Mouse (Mus musculus) WW6 (cell line): ENCODE measurements around the gene Cadps.

Experiments
- DNase-seq: peaks from one replicate; pipeline ENCODE4 v3.0.0-alpha.2; 2013; ENCODE audit warnings: low read depth, low spot score

The Cadps gene

DNA sequence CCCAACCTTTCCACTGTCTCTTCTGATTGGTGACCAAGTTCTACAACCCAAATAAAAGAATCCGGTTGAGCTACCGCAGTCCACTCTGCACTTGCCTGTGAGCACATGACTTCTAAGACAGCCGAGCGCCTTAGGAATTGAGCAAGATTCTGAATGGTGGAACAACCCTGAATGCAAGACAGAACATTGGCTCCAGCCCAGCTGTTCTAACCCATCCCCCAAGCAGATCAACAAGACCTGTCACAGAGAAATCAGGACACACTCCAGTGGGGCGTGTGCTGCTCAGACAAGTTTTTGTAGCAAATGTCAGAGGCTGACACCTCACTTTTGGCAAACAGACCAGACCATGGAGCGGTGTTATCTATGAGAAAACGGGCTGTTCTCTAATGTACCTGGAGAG is 431.7 kb downstream of the Cadps start:
- DNase-seq: no peak

DNA sequence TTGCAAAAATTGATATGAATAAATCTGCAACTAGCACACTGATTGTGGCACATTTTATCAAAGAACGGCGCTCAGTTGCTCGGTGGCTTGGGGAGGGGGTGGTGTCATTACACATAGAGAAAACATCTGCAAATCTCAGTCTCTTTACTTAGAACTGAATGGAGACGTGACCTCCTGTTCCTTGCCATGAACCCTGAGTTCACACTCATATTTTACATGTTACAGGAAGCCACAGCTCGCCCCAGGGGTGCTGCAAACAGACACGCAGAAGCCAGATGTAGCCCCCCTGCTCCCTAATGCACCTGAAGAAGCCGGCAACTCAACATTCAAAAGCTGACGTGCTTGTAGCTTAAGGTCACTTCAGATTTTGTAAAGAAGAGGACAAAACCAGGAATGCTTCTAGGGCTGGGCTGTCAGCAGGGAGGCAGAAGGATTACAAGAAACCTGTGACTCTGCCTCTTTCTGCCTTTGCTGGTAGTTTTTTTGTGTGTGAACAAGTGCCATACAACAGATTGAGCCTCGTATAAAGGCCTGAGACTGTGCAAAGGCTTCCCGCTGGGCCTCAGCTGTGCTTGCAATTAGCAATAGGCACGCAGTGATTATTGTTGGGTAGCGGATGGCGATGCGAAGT is 434.0 kb downstream of the Cadps start:
- DNase-seq: no peak

DNA sequence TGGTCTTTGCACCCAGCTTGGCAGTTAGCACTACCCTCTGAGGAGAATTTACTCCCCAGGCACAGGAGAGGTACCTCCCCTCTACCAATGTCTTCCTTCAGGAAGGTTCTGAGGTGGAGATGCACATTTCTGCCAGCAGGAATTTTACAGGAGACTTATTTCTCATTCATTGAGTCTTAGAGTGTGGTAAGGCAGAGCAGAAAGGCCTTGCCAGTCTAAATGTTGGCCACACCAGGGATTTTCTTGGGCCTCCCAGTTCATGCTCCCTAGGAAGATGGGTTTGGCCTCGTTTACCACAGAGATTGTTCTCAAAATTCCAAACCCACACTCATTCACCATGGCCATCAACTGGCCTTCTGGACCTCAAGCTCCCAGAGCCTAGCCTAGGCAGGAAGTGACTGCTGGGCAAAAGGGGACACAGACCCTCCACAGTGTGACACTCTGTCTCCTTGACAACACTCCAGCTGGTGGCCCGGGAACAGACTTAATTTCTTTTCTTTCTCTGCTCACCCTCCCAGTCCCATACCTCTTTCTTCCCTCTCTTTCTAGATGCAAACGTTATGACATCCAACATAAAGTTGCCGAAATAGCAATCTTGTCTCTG is 434.6 kb downstream of the Cadps start:
- no peak for DNase-seq

DNA sequence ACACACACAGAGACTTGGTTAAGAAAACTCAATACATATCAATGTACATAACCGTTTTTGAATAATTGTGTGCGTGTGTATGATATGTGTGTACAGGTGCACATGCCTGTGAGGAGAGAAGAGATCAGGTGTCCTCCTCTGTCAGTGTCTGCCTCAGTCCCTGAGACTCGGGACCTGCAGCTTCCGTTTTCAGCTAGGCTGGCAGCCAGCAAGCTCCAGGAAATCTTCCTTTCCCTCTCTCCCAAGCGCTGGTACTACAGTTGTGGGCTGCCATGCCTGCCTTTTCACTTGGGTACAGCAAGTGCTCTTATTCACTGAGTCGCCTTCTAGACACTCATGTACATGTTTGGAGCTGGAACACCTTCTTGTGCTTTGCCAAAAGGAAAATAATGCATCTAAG is 435.7 kb downstream of the Cadps start:
- DNase-seq: no peak

DNA sequence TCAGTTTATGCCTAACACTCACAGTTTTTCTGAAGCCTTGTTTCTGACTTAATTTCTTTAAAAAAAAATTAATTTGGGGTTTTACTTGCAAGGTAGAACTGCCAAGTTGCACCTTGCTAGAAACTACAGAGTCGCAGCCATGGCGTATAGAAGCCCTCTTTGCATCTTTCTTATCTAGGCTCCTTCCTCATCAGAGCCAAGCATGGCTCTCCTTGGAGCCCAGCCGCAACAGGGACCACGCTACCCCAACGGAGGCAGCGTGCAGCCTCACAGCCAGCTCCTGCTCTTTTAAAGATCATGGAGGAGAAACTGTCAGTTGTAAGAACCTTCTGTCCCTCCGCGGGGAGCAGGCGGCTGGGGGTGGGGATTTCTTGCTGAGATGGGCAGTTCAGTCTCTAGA is 445.0 kb downstream of the Cadps start:
- no peak for DNase-seq

DNA sequence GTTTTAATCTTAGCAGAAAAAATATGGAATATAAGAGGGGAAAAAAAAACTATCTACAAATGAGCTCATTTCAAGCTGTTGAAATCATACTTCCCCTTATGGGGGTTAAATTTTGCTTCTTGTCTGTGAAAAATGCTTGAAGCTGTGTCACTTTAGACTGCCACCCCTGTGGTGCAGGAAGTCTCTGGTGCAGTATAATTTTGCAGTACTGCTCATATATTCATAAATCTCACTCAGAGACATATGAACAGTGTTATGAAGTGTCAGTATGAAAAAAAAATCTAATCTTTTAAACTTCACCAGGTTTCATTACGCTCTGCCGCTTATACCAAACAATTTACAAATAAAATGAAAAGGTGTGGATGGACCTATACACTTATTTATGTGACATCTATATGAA is 445.6 kb downstream of the Cadps start:
- DNase-seq: no peak

DNA sequence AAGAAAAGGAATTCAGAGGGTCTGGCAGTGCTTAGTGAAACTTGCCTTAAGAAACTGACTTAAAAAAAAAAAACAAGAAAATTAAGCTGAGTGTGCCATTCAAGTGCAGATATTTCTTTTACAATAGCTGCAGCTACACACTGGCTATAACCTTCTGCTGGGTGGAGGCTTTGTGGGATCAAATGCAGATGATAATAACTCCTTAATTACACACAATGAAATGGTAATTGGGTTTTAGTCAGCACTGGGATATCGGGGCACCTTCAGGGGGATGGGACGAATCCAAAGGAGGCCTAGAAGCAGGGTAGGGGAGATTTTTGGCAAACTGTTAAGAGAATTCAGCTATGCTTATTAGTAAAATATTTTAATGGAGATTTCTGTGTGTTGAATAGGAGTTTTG is 447.4 kb downstream of the Cadps start:
- DNase-seq: no peak

DNA sequence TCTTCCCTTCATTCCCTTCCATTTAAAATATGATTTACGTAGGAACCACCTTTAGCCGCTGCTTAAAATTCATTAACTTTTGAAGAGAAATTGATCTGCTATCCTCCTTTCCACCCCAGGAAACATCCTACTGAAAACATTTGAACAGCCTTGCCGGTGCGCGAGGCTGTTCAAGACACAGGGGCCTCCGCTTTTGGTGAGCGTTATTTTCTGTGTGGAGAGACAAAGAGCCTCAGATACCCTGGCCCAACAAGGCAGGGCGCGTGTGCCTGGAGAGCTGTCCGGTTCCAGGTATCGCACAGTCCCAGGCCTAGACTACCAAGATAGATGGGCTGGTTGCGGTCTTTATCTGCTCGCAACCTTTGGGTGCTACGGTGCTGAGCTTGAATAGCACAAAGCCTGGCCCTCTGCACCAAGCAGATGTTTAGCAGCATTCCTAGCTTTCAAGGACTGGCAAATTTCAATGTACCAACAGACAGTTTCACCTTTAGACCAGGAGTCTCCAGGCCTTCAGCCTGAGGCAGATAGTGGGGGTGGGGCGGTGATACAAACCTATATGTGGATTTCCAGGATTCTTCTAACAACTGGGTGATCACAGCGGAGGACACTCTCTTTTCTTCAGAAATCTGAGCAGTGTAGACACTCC is 472.5 kb downstream of the Cadps start:
- no peak for DNase-seq

DNA sequence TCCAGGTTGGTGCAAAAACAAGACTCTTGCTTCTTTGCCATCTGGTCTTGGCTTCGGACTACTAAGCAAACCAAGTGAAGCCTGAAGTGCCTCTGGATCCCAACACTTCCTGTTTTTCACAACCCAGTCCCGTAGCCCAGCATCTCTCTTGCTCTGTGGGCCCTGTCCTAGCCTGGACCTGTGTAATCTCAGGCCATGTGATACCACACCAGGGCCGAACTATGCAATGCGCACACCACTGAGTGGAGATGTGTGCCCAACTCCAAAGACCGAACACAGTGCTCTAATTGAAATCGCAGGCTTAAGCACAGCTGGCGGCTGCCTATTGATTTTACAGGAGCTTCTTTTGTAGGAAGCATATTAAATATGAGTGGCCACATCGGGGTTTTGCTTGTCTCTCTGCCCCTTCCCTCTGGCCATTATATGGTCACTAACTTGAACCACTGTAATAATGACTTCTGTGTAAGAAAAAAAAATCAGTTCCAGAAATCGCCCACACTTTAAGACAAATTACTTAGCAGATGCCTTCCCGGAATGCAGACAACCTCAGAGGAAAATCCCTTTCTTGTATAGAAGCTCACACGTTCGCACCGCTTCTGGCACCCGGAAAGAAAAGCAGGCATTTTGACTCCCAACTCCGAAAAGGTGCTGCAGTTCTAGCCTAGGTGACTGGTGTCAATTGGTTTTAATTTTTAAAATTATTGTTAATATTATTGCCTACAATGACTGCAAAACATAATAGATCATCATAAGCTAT is 473.4 kb downstream of the Cadps start:
- DNase-seq: no peak

DNA sequence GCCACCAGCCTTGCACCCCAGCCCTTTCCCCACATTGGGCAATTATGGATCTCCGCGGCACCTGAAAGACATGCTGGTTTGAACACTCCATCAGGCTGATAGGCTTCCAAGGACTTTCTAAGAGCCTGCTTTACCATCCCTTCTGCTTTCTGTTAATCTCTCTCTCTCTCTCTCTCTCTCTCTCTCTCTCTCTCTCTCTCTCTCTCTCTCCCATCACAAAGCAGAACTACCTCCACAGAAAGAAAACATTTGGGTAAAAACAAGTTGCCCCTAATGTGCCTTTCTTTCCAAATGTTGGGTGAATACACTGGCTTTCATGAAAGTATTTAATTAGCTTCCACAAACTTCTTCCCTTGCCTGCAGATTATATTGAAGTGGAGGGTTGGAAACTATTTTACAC is 474.8 kb downstream of the Cadps start, which contains the start of gene Fezf2:
Gene Fezf2, minus strand, starts transcription at position 101 of the 400 bp plus-strand sequence.
- no peak for DNase-seq

DNA sequence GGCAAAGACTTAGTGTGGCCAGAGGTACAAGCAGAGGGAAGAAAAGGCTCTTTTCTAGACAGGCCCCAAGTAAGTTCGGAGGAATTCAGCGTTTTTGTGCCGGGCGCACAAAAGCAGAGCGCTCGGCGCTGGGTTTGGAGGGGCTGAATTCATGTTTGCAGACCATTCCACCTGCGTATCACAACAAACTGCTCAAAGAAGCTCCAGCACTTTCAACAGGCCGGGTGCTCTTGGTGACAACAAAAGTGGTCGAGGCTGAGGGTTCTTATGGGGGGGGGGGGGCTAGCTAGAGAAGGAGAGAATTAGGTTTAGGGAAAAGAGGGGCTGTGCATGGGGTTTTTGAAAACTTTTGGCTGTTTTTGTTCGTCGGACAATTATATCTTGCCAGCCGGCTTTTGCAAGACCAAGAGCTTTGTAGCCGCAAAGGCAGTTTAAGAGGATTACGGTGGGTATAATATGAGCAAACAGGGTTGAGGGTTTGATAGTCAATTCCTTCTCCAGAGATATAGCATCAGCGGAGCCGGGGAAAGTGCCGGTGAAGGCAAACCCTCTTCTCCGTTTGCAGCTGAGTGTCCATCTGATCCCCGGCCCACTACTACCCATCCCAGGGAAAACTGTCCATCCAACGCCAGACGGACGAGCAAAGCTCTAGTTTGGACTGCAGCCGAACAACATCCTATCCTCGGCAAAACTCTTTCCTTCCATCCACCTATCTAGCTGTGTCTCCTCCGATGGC is 475.8 kb downstream of the Cadps start:
- DNase-seq: no peak

DNA sequence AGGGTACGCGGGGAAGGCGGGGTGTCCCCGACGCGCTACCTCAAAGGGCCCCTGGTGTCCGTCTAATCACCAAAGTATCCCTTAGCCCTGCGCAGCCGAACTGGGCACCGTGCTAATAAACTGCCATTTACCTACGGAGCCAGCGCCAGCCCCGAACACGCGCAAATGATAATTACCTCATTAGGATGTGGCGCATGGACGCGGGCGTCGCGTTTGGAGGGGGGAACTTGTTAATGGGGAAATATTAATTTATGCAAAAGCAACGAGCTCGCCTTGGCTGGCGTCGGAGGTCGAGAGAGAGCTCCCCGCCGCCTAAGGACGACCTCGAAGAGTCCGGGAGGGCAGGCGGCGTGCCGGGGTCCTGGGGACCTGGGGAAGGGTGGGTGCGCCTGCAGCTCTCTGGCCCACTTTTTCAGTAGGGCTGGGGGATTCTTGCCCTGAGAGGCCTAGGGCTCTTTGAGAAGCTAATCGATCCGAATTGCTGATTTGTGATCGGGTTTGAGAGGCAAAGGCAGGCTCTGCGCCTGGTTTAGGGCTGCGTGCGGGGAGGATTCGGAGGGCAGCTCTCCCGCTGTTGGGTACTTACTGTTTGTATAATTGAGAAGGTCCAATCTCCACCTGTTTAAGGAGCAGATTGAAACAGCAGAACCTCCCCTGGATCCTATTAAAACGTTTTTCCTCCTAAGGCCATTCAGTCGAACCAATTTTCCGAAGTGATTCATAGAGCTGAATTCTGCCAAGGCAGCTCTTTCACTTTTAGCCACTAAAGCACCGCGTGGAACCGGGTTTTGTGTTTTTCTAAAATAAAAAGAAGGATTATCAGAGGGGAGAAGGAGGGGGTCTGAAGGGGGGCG is 476.6 kb downstream of the Cadps start:
- no peak for DNase-seq

DNA sequence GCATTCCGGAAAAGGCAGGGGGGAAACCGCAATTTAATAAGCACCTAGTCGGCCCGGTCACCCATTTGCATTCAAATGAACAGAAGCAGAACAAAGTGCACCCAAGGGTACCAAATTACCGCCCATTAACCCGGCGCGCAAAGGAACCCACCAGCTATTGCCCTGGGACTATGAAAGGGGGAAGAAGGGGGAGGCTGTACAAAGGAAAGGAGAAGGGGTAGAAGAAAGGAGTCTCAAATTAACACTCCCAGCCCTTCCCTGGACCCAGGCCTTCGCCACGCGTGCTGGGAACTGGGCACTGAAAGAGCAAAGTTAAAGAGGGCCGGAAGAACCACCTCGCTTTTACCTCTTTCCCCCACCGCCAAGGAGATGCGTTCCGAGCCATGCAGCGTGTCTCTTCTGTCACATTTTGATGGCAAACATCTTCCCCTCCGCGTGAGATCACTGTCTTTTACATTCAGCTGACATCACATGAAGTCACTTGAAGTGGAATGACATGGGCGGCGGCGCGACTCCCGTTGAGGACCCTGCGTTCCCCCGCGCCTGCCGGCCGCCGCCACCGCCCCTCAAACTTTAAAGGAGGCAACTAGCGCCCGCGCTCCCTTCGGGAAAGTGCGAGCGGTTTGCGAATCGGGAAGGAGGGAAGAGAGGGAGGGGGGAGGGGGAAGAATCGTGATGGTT is 477.5 kb downstream of the Cadps start:
- DNase-seq: no peak

DNA sequence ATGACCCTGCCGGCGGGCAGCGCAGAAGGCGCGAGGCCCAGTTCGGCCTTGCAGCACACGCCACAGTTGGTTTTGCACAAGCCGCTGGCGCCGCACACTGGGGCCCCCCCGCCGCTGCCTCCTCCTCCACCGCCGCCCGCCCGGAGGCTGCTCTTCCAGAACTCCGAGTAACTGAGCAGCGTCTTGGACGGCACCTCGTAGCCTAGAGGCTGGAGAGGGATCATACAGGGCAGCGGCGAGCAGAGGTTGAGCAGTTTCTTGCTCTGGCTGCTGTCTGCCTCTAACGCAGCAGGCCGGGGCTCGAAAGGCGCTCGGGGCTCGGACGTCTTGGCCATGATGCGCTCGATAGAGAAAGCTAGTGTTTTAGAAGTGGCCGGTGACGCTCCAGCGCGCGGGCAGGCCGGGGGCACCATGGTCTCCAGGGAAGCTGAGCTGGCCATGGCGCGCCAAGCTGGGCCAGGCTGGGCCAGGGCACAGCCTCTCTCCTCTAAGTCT is 478.1 kb downstream of the Cadps start:
- DNase-seq: no peak

DNA sequence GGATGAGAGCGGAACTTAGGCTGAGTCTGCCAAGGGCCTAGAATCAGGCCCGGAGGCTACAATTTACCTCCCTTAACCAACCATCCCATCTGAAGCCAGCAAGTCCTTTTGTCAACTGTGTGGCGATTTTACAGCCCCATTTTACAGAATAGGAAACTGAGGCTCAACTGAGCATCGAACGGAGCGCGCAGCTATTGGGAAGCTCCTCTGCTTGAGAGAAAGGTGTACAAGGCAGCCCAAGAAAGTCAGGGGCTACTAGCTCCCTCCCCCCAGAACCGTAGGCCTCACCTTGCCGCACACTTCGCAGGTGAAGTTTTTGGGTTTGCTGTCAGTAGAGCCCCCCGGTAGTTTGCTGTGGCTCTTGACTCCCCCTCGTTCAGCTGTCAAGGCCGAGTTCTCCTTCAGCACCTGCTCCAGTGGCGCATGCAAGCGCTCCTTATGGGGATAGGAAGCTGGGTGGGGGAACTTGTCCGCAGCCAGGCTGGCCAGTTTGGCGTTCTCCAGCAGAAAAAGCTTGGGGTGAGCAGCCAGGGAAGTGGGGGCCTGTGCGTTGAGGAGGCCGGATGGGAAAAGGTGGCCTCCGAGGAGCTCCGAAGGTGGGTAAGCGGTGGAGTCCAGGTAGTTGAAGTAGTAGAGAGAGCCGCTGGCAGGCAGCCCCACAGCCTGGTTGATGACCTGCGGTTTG is 478.7 kb downstream of the Cadps start:
- no peak for DNase-seq

DNA sequence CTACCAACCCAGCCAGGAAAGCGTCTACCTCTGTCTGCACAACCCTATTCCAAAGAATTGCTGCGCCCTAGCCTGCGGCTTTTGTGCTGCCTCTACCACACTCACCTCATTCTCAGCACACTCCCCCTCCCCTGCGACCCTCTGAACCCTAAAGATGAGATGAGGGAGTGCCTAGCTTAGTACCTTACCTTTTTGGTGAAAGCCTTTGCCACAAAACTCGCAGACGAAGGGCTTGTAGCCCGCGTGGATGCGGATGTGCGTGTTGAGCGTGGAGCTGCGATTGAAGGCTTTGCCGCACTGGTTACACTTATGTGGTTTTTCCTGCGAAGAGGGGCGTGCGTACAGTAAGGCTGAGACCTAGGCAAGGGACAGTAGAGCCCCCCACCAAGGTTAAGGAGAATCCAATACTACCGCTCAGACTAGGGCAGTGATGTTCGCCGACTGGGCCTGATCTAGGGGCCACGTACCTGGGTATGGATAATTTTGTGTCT is 479.4 kb downstream of the Cadps start:
- DNase-seq: no peak

DNA sequence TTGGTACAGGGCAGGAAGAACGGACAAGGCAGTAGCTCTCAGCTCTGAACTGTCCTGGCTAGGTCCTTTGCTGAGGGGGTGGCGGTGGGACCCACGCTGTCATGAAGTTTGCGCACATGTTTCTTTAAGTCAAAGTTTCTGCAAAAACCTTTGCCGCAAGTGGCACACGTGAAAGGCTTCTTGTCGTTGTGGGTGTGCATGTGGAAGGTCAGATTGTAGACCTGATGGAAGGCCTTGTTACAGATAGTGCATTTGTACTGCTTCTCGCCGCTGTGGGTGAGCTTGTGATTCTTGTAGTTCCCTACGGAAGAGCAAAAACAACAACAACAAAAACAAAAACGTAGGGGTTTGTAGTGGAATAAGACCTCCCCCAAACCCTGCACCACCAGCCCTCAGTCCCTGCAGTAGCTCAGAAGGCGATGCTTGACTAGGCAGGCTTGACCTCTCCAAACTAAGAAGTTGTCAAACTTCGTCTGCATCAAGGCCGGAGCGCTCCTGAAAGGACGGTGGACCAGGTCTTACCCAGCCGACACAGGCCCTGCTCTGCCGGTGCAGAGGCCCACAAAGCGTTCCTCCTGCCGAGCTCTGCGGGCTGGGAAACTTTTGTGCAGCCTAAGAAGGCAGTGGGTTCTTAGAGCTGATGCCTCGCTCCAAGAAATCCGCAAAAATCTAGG is 480.3 kb downstream of the Cadps start:
- DNase-seq: no peak

DNA sequence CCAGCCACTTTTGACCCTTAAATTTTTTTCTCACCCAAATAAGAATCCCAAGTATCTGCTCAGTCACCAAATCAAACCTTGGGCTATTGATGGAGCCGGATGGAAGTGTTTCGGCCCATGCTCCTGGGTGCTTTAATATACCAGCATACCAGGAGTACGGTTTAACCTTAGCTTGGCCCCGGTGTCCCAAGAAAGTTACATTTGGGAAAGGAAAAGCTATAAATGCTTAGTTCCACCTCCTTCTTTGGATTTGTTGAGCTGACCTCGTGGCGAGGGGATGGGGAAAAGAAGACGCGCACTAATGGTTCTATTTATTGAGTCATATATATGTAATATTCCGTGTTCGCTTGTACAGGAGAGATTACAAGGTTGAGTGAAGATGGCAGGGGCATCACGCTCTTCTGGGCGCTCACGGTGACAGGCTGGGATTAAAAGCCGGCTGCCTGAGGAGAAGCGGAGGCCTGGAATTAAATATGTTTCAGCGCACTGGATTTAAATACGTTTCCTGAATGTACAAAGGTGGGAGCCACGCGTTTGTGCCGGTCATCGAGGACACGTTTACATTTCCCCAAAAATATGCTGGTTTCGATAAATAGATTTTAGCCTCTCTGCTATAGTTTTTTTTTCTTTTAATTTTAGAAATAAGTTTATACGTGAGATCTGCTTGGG is 481.0 kb downstream of the Cadps start:
- no peak for DNase-seq
